12 mouse cellular contexts compared by ENCODE assay signal in the genomic region with DNA sequence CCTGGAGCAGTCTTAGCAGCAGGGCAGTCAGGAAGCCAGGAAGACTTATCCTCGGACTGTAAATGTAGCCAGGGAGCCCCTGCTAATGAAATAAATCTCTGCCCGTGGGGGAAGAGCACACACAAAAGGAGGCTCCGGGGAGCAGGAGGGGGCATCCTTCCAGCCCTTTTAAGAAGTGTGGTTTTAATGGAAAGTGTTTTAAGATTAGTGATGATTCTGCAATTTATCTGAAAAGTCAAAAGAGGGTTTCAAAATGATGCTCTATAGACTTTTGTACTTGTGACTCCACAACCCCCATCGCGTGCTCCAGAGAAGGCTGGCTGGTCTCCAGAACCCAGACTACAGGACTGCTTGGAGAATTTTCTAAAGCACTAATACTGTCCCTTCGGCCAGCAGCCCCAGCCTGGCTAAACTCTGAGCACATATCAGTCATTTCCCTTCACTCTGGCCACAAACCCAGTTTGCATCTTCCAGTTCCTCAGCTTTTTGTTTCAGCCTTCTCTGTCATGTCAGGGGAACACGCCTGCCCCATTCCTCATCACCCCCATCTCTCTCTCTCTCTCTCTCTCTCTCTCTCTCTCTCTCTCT.
DNase-seq lines count a peak whose midpoint lies in the region; ATAC-seq lines count a peak whose summit lies in the region.
"Had no signal": no experiment of that assay in that cellular context is flagged by ENCODE, and none has a peak within 500 bp of the region (broad histone marks: within the 10 kb centered on the region; RNA-seq: fewer than 3 reads in every experiment).

No protein-coding gene starts in this region.

- no peak for ATAC-seq in forebrain, embryonic 14.5 days
- no peak for ATAC-seq in forebrain, embryonic 11.5 days (replicated peaks; ENCODE audit: low FRiP score)
- ATAC-seq in midbrain, embryonic 14.5 days (ENCODE audit: low FRiP score, low TSS enrichment) = no peak
- ATAC-seq in midbrain, embryonic 13.5 days = no peak

- peaks cover 6% of the 10 kb centered on the region; the same call in 1 of the 2 replicates for H3K4me1 ChIP-seq in forebrain, embryonic 14.5 days (ENCODE audit: control insufficient read depth, insufficient read depth, low read length)
- peaks cover 11% of the 10 kb centered on the region for H3K4me1 ChIP-seq in forebrain, embryonic 11.5 days (replicated peaks; ENCODE audit: control insufficient read depth, insufficient read depth, low read length)
- peaks cover 8% of the 10 kb centered on the region; the same call in 1 of the 2 replicates for H3K4me1 ChIP-seq in midbrain, embryonic 14.5 days (ENCODE audit: control insufficient read depth, insufficient read depth, low read length)
- peaks cover 22% of the 10 kb centered on the region for H3K4me1 ChIP-seq in midbrain, embryonic 13.5 days (replicated peaks)

- no peak overlapping the region for H3K4me2 ChIP-seq in forebrain, embryonic 14.5 days (ENCODE audit: low read length)
- H3K4me2 ChIP-seq in forebrain, embryonic 11.5 days (ENCODE audit: low read depth, low read length, severe bottlenecking) = no peak overlapping the region
- no peak overlapping the region for H3K4me2 ChIP-seq in midbrain, embryonic 14.5 days (ENCODE audit: low read length)
- no peak overlapping the region for H3K4me2 ChIP-seq in midbrain, embryonic 13.5 days (replicated peaks)

- H3K27me3 ChIP-seq in forebrain, embryonic 14.5 days (replicated peaks; ENCODE audit: control insufficient read depth, insufficient read depth, low read length) = peaks cover 3% of the 10 kb centered on the region; the same call in 1 of the 2 replicates
- H3K27me3 ChIP-seq in forebrain, embryonic 11.5 days (ENCODE audit: control insufficient read depth, insufficient read depth, low read length) = no peaks in the 10 kb centered on the region; the same call in 1 of the 2 replicates
- H3K27me3 ChIP-seq in midbrain, embryonic 14.5 days (ENCODE audit: control insufficient read depth, insufficient read depth, low read length) = peaks cover 15% of the 10 kb centered on the region; the same call in 1 of the 2 replicates
- H3K27me3 ChIP-seq in midbrain, embryonic 13.5 days = peaks cover 40% of the 10 kb centered on the region

- H3K27ac ChIP-seq in forebrain, embryonic 14.5 days (ENCODE audit: low read depth, low read length) = no peak overlapping the region
- H3K27ac ChIP-seq in forebrain, embryonic 11.5 days (ENCODE audit: low read depth, low read length) = no peak overlapping the region
- no peak overlapping the region for H3K27ac ChIP-seq in midbrain, embryonic 14.5 days (replicated peaks; ENCODE audit: low read depth, low read length)
- no peak overlapping the region for H3K27ac ChIP-seq in midbrain, embryonic 13.5 days
- H3K27ac ChIP-seq: hindbrain, embryonic 10.5 days had no signal

- H3K36me3 ChIP-seq in forebrain, embryonic 14.5 days (ENCODE audit: control insufficient read depth, insufficient read depth, low read length) = no peaks in the 10 kb centered on the region
- no peaks in the 10 kb centered on the region for H3K36me3 ChIP-seq in forebrain, embryonic 11.5 days (ENCODE audit: control insufficient read depth, insufficient read depth, low read length)
- no peaks in the 10 kb centered on the region for H3K36me3 ChIP-seq in midbrain, embryonic 14.5 days (ENCODE audit: control insufficient read depth, insufficient read depth, low read length)
- H3K36me3 ChIP-seq in midbrain, embryonic 13.5 days = no peaks in the 10 kb centered on the region
- H3K36me3 ChIP-seq: hindbrain, embryonic 10.5 days had no signal

- H3K4me3 ChIP-seq in forebrain, embryonic 14.5 days (ENCODE audit: low read depth, low read length) = no peak overlapping the region
- no peak overlapping the region for H3K4me3 ChIP-seq in forebrain, embryonic 11.5 days (ENCODE audit: low read depth, low read length)
- H3K4me3 ChIP-seq in midbrain, embryonic 14.5 days (replicated peaks; ENCODE audit: low read depth, low read length) = no peak overlapping the region
- H3K4me3 ChIP-seq in midbrain, embryonic 13.5 days (replicated peaks) = no peak overlapping the region
- H3K4me3 ChIP-seq: hindbrain, embryonic 10.5 days; myocyte had no signal

- H3K9ac ChIP-seq in forebrain, embryonic 14.5 days (ENCODE audit: low read length) = no peak overlapping the region
- no peak overlapping the region; the same call in 1 of the 2 replicates for H3K9ac ChIP-seq in forebrain, embryonic 11.5 days (ENCODE audit: low read length)
- H3K9ac ChIP-seq in midbrain, embryonic 14.5 days (replicated peaks; ENCODE audit: low read length) = no peak overlapping the region
- H3K9ac ChIP-seq in midbrain, embryonic 13.5 days (replicated peaks) = no peak overlapping the region

- H3K9me3 ChIP-seq in forebrain, embryonic 14.5 days (replicated peaks; ENCODE audit: control insufficient read depth, low read length) = no peaks in the 10 kb centered on the region
- H3K9me3 ChIP-seq in forebrain, embryonic 11.5 days (ENCODE audit: control insufficient read depth, low read length) = no peaks in the 10 kb centered on the region
- H3K9me3 ChIP-seq in midbrain, embryonic 14.5 days (ENCODE audit: control insufficient read depth, low read length) = no peaks in the 10 kb centered on the region
- no peaks in the 10 kb centered on the region for H3K9me3 ChIP-seq in midbrain, embryonic 13.5 days
- H3K9me3 ChIP-seq: hindbrain, embryonic 10.5 days had no signal

- peak; percentile 40 for DNase-seq in forebrain, embryonic 14.5 days (ENCODE audit: low spot score)
- DNase-seq in forebrain, embryonic 11.5 days (ENCODE audit: low spot score) = no peak
- peak; percentile 48 to 51 for DNase-seq in kidney, postnatal 4 days
- no peak for DNase-seq in kidney, adult 18-20 months
- DNase-seq in midbrain, embryonic 14.5 days = peak; percentile 60
- peak; percentile 31 for DNase-seq in lung, postnatal 14 days
- no peak for DNase-seq in adrenal gland, adult (ENCODE audit: inconsistent age in 2 of 2, low spot score in 1 of 2)
- DNase-seq: B cell, adult 2 months; thymus, postnatal 14 days had no signal

- WGBS in forebrain, embryonic 14.5 days = 11% methylated on average over 7 of the region's 7 CpGs
- WGBS in forebrain, embryonic 11.5 days = 18% methylated on average over 7 of the region's 7 CpGs
- 14% methylated on average over 7 of the region's 7 CpGs for WGBS in midbrain, embryonic 14.5 days
- 17% methylated on average over 7 of the region's 7 CpGs for WGBS in midbrain, embryonic 13.5 days

Comparison
In these comparisons a context has a peak if more than half of its experiments do, and no peak if none do; other contexts are left out.
1. DNase-seq: peak in forebrain, embryonic 14.5 days (single experiment), kidney, postnatal 4 days (2 of 2), midbrain, embryonic 14.5 days (single experiment) and lung, postnatal 14 days (single experiment); none in forebrain, embryonic 11.5 days (single experiment), kidney, adult 18-20 months (single experiment) and adrenal gland, adult (0 of 2).